Mouse (Mus musculus): ENCODE results near the gene Itih4. TPM values are rescaled to one million over a fixed set of nuclear protein-coding genes. Genes with fewer than 3 reads are reported as not detected.

The Itih4 gene
- total and polyA plus RNA-seq, 2 experiments from 2014 or later, result not detected

DNA sequence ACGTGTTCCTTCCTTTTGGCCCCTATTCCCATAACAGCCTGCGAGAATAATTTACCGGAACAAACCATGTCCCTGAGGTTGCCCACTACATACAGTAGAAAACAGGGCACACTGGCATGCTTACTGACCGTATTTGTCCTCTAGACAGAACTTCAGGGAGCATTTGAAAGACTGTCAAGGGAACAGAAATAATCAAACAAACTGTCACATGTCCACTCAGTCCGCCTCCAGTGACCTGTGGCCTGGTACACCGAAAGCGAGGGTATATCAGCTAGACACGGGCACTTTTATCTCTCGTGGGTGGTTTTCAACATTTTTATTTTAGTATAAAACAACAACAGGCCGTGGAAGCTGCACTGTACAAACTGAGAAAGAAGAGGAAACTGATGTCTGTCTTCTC, 17.4 kb upstream of the Itih4 start:
- Histone ChIP-seq H3K4me3 (ENCODE audit: low read depth, low read length) (no peak overlapping the region), H3K4me1 (ENCODE audit: insufficient read depth, low read length) (no peaks in the 10 kb centered on the region), H3K27ac (ENCODE audit: low read depth, low read length) (no peak overlapping the region), H3K36me3 (ENCODE audit: insufficient read depth, low read length) (peaks cover 44% of the 10 kb centered on the region), H3K9me3 (ENCODE audit: low read length) (no peaks in the 10 kb centered on the region), H3K9ac (replicated peaks; ENCODE audit: low read length, poor library complexity, severe bottlenecking) (no peak overlapping the region), H3K27me3 (ENCODE audit: insufficient read depth, low read length) (no peaks in the 10 kb centered on the region), H3K4me2 (ENCODE audit: low read depth, low read length, poor library complexity, severe bottlenecking) (no peak overlapping the region)
- DNase-seq (ENCODE audit: low spot score) (no peak), ATAC-seq (ENCODE audit: low FRiP score) (no peak)
- TF ChIP-seq CTCF (IDR thresholded peaks at IDR 0.05), result no peak
- WGBS, result 91% methylated on average over 10 of the region's 10 CpGs

DNA sequence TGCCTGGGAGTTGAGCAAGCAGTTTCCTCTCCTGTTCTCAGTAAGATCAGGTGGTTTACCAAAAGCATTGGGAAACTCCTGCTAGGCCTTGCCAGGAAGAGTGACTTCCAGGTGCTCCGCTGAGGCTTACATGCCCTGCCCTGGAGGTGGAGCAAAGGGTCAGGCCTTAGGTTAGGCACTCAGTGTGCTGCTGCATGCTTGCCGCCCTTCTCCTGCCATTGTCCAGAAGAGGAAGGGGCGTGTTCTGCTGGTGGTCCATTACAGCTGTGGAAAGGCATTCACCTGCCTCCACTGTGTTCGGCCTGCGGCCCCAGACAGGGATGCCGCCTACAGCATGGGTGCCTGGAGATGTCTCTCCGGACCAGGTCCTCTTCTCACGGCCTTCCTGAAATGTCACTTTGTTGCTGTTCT, 16.9 kb upstream of the Itih4 start:
- DNase-seq (ENCODE audit: low spot score) (no peak), ATAC-seq (ENCODE audit: low FRiP score) (no peak)
- no peaks in the 10 kb centered on the region for H3K4me1 ChIP-seq (ENCODE audit: insufficient read depth, low read length)
- no peak for TF ChIP-seq CTCF (IDR thresholded peaks at IDR 0.05)
- no peak overlapping the region for H3K27ac ChIP-seq (ENCODE audit: low read depth, low read length)
- 87% methylated on average over 8 of the region's 8 CpGs for WGBS
- peaks cover 43% of the 10 kb centered on the region for H3K36me3 ChIP-seq (ENCODE audit: insufficient read depth, low read length)
- no peaks in the 10 kb centered on the region for H3K27me3 ChIP-seq (ENCODE audit: insufficient read depth, low read length)
- no peak overlapping the region for H3K4me2 ChIP-seq (ENCODE audit: low read depth, low read length, poor library complexity, severe bottlenecking)
- no peak overlapping the region for H3K9ac ChIP-seq (replicated peaks; ENCODE audit: low read length, poor library complexity, severe bottlenecking)
- H3K9me3 ChIP-seq (ENCODE audit: low read length), result no peaks in the 10 kb centered on the region
- no peak overlapping the region for H3K4me3 ChIP-seq (ENCODE audit: low read depth, low read length)

DNA sequence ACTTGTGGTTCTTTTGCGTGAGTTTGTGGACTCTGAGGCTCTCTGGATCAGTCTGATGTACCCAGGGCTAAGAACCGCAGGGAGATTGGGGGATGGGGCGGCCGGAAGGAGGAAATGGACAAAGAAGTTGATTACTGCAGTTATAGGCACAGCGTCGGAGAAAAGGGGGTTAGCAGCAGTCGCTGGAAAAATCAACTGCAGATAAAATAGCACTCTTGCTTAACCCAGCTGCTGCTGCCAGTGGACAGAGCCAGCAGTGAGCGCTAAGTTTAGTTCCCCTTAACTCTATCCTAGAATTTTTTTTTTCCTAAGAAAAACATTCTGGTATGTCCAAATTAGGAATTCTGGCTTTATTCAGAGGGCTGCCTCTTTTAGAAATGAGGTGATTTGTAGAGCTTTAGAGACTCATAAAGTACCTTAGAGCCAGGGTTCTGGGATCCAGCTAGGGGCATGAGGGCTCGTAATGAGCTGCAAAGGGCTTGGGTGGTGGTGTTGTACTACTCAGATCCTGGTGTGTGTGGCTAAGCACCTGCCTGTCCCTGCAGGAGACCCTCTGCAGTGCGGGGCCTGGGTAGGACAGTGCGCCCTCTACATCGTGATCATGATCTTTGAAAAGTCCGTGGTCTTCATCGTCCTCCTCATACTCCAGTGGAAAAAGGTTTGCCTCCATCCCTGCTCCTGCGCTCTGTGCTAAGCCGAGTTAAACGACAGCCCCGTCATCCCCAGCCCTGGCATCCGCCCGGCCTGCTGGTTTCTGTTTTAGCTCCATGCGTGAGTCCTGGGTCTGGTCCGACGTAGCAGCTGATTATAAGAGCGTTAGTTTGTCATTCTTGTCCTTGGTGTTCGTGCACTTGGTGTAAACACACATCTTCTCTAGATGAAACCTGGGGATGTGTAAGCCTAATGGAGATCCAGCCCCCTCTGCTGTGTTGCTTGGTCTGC, 15.8 kb upstream of the Itih4 start:
- no peak for TF ChIP-seq CTCF (IDR thresholded peaks at IDR 0.05)
- ATAC-seq (ENCODE audit: low FRiP score), result no peak
- H3K4me3 ChIP-seq (ENCODE audit: low read depth, low read length), result no peak overlapping the region

DNA sequence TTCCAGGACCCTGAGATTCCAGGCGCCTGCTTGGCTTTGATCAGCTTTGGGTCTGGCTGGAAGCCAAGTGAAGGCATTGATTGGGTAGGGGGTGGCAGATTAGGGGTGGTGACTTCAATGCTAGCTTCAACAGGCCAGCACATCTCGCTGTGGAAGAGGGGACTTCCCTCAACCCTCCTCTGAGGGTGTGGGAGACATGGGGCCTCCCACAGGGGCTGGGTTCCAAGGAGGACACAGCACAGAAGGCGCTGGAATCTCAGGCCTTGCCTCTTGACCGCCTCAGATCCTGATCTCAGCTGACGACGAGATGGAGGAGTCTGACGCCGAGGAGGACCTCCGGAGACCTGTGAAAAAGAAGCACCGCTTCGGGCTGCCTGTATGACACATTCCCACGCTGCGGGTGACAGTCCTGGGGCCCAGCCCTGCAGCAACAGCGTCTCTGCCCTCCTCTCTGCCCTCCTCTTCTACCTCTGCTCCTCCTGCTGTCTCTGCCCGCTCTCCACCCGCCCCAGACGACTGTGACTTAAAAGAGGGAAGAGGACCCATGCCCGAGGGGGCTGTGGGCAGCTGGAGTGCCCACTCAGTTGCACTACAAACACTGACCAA, 12.1 kb upstream of the Itih4 start:
- DNase-seq (ENCODE audit: low spot score) (no peak), ATAC-seq (ENCODE audit: low FRiP score) (no peak)
- no peak overlapping the region for H3K4me3 ChIP-seq (ENCODE audit: low read depth, low read length)
- TF ChIP-seq CTCF (IDR thresholded peaks at IDR 0.05), result no peak
- H3K9ac ChIP-seq (replicated peaks; ENCODE audit: low read length, poor library complexity, severe bottlenecking), result no peak overlapping the region
- no peaks in the 10 kb centered on the region for H3K9me3 ChIP-seq (ENCODE audit: low read length)
- no peaks in the 10 kb centered on the region for H3K4me1 ChIP-seq (ENCODE audit: insufficient read depth, low read length)
- no peaks in the 10 kb centered on the region for H3K27me3 ChIP-seq (ENCODE audit: insufficient read depth, low read length)
- peaks cover 33% of the 10 kb centered on the region for H3K36me3 ChIP-seq (ENCODE audit: insufficient read depth, low read length)
- no peak overlapping the region for H3K27ac ChIP-seq (ENCODE audit: low read depth, low read length)
- 83% methylated on average over 16 of the region's 18 CpGs for WGBS
- H3K4me2 ChIP-seq (ENCODE audit: low read depth, low read length, poor library complexity, severe bottlenecking), result no peak overlapping the region

More for the DNA sequence above, 15.8 kb upstream of the Itih4 start:
- Histone ChIP-seq H3K27me3 (ENCODE audit: insufficient read depth, low read length) (no peaks in the 10 kb centered on the region), H3K9ac (replicated peaks; ENCODE audit: low read length, poor library complexity, severe bottlenecking) (no peak overlapping the region), H3K36me3 (ENCODE audit: insufficient read depth, low read length) (peaks cover 40% of the 10 kb centered on the region), H3K4me2 (ENCODE audit: low read depth, low read length, poor library complexity, severe bottlenecking) (no peak overlapping the region), H3K27ac (ENCODE audit: low read depth, low read length) (no peak overlapping the region), H3K4me1 (ENCODE audit: insufficient read depth, low read length) (no peaks in the 10 kb centered on the region), H3K9me3 (ENCODE audit: low read length) (no peaks in the 10 kb centered on the region)
- no peak for DNase-seq (ENCODE audit: low spot score)
- WGBS, result 88% methylated on average over 25 of the region's 25 CpGs

DNA sequence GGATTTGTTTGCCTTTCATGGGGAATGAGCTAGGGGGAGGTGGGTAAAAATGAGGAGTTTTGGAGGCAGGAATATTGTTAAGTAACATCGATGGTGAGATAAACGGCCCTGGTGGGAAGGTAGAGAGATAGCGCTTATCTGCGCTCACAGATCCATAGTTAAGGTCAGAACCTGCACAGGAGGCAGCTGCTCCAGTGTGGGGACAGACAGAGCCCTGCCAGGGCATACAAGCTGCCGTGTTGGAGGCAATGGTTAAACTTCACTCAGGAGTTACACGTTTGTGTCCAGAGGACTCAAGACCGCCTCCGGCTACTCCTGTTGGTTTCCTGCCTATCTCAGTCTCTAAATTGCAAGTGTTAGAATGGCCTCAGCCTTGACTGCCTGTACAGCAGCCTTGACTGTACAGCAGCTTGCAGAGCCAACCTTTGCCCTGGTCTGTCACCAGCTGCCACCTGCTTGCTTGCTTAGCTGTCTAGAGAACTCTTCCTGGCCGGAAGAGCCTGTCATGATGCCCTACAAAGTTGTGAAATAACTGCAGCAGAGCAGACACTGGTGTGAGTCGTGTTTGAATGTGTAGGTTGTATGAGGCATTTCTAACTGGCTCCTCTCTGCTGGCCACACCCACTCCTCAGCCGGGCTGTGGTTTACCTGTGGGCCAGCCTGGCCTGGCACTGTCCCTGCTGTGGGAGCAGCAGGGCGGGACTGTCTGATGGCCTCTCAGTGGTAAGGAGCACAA, 11.0 kb upstream of the Itih4 start:
- DNase-seq (ENCODE audit: low spot score), result no peak
- WGBS, result 90% methylated on average over 12 of the region's 12 CpGs
- H3K27me3 ChIP-seq (ENCODE audit: insufficient read depth, low read length), result no peaks in the 10 kb centered on the region
- H3K27ac ChIP-seq (ENCODE audit: low read depth, low read length), result no peak overlapping the region
- ATAC-seq (ENCODE audit: low FRiP score), result no peak
- peaks cover 29% of the 10 kb centered on the region for H3K36me3 ChIP-seq (ENCODE audit: insufficient read depth, low read length)
- H3K9me3 ChIP-seq (ENCODE audit: low read length), result no peaks in the 10 kb centered on the region
- no peak overlapping the region for H3K4me3 ChIP-seq (ENCODE audit: low read depth, low read length)
- TF ChIP-seq CTCF (IDR thresholded peaks at IDR 0.05), result no peak
- H3K4me2 ChIP-seq (ENCODE audit: low read depth, low read length, poor library complexity, severe bottlenecking), result no peak overlapping the region
- H3K4me1 ChIP-seq (ENCODE audit: insufficient read depth, low read length), result no peaks in the 10 kb centered on the region
- no peak overlapping the region for H3K9ac ChIP-seq (replicated peaks; ENCODE audit: low read length, poor library complexity, severe bottlenecking)
